Mouse (Mus musculus) forebrain, embryonic 14.5 days (tissue): ENCODE results near the gene Tyw5. TPM values are rescaled to one million over a fixed set of nuclear protein-coding genes. Genes with fewer than 3 reads are reported as not detected.

Experiments
- ATAC-seq: fragments of 200-750 bp; cut with Nextera tagmentation; 2 replicates; pipeline ENCODE4 v1.8.0; 2017; ENCODE audit warnings: mild to moderate bottlenecking, moderate library complexity
- DNase-seq: peaks from one replicate; pipeline ENCODE4 v3.0.0-alpha.2; 2015; ENCODE audit warnings: low spot score
- H3K27ac ChIP-seq: fragments of 300-500 bp; sonication (generic); 2 replicates; pipeline ENCODE4 v1.5.1; 2014; ENCODE audit warnings: low read depth, mild to moderate bottlenecking, control low read depth, low read length, moderate library complexity
- H3K27me3 ChIP-seq: fragments of 300-500 bp; sonication (generic); replicated peaks from 2 replicates; pipeline ENCODE4 v1.6.1; 2014; ENCODE audit warnings: low read length, control low read depth, mixed read lengths; ENCODE audit not compliant: control insufficient read depth, insufficient read depth
- H3K36me3 ChIP-seq: fragments of 300-500 bp; sonication (generic); 2 replicates; pipeline ENCODE4 v1.6.1; 2014; ENCODE audit warnings: low read length, control low read depth; ENCODE audit not compliant: control insufficient read depth, insufficient read depth
- H3K4me1 ChIP-seq: fragments of 300-500 bp; sonication (generic); 2 replicates; pipeline ENCODE4 v1.6.1; 2014; ENCODE audit warnings: antibody characterized with exemption, low read length, control low read depth; ENCODE audit not compliant: control insufficient read depth, insufficient read depth
- H3K4me2 ChIP-seq: fragments of 300-500 bp; sonication (generic); 2 replicates; pipeline ENCODE4 v1.6.1; 2014; ENCODE audit warnings: mild to moderate bottlenecking, control low read depth, low read length
- H3K4me3 ChIP-seq: fragments of 300-500 bp; sonication (generic); 2 replicates; pipeline ENCODE4 v1.5.1; 2014; ENCODE audit warnings: low read depth, low read length, control low read depth
- H3K9ac ChIP-seq: fragments of 300-500 bp; sonication (generic); 2 replicates; pipeline ENCODE4 v1.6.1; 2014; ENCODE audit warnings: mild to moderate bottlenecking, low read length, control low read depth, moderate library complexity
- H3K9me3 ChIP-seq: fragments of 300-500 bp; sonication (generic); replicated peaks from 2 replicates; pipeline ENCODE4 v1.6.1; 2016; ENCODE audit warnings: low read length, control low read depth, mixed read lengths; ENCODE audit not compliant: control insufficient read depth
- WGBS: fragments of 180-500 bp; shearing (Covaris S2); extraction: QIAGEN DNeasy Blood & Tissue Kit; methylation state at CpG from one replicate; pipeline ENCODE4 v1.1.7; 2014; 5-methylcytosine and 5-hydroxymethylcytosine counted together
- polyA plus RNA-seq: library from polyadenylated mRNA; unstranded; fragments of >200 nt; fragmentation: Nextera tagmentation; extraction: Ambion mirVana; gene quantifications from 2 replicates; pipeline ENCODE4 v1.2.1, GENCODE M21; 2014

The Tyw5 gene
- polyA plus RNA-seq, 1 experiment from 2014 or later, result 19.8 TPM

DNA sequence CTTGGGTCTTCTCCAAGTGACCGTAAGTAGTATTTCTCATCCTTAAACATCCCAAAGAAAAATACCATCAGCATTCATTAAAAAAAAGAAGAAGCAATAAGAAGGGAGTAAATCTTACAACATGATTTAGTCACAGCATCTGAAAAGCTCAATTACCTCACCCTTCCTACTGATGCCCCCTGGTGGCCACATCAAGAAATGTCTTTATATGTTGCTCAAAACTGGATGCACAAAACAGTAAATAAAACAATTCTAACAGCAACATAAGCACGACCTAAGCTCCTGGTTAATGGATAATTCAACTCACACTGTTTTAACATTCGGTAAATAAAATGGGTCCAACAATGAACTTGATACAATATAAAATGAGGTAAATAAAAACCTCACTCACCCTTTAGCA lies 12.8 kb downstream of the Tyw5 start:
- ATAC-seq, result peak; percentile 40; the same call in 1 of the 2 replicates
- 63% methylated on average over 3 of the region's 3 CpGs for WGBS

DNA sequence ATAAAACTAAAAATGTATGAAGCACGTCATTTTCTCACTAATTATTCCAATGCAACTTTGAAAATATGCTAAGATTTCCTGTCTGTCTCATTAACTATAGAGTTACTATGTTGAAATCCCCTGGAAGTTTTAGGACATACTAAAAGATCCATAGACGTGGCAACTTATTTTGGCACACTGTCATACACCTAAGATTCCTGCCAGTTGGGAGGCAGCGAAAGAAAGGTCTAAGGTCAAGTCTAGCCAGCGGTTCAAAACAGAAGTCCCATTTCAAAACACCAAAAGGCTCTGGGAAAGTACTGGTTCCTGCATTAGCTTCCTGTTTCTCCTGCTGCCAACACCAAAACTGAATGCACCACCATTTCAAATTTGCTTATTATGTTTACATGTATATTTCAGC lies 14.5 kb downstream of the Tyw5 start:
- no peak overlapping the region for H3K9ac ChIP-seq
- no peak overlapping the region for H3K27ac ChIP-seq
- no peaks in the 10 kb centered on the region for H3K27me3 ChIP-seq
- DNase-seq (no peak), ATAC-seq (no peak)
- WGBS, result 88% methylated on average over 4 of the region's 4 CpGs
- H3K36me3 ChIP-seq, result peaks cover 38% of the 10 kb centered on the region
- H3K9me3 ChIP-seq, result no peaks in the 10 kb centered on the region
- H3K4me1 ChIP-seq, result peaks cover 7% of the 10 kb centered on the region
- no peak overlapping the region for H3K4me2 ChIP-seq
- no peak overlapping the region for H3K4me3 ChIP-seq

More for the DNA sequence above, 12.8 kb downstream of the Tyw5 start:
- Histone ChIP-seq H3K27ac (no peak overlapping the region), H3K36me3 (peaks cover 36% of the 10 kb centered on the region), H3K4me3 (no peak overlapping the region), H3K27me3 (no peaks in the 10 kb centered on the region), H3K4me2 (no peak overlapping the region), H3K9me3 (no peaks in the 10 kb centered on the region), H3K9ac (no peak overlapping the region), H3K4me1 (0 out of 2 replicates have a peak, but pooled peaks cover under 1% of the 10 kb centered on the region)
- peak; percentile 73 for DNase-seq

DNA sequence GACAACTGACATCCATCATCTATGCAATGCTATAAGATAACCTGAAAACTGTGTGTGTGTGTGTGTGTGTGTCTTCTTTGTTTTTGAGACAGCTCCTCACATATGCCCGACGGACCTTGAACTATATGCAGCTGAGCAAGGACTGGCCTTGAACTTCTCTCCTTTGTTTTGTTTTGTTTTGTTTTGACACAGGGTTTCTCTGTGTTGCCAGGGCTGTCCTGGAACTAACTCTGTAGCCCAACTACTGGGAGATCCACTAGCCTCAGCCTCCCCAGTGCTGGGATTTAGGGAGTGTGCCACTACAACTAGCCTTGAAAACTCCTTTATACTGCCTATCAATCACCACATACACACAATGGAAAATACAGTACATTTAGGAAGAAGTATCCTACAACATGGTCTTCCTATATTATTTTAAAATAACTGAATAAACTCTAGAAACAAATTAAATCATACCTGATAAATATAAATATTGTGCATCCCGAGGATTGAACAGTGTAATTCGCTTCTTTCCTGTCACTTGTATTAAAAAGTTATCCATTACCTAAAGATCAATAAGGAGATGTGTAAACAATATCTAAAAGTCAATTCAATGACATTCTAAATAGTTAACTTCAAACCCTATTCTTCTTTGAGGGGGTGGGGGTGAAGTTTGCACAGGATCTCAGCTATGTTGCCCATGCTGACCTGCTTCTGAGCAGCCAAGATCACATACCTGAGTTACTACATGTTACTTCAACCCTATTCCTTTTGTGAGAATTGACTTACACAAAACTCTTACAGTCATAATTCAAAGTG lies 15.7 kb downstream of the Tyw5 start:
- Histone ChIP-seq H3K9me3 (no peaks in the 10 kb centered on the region), H3K4me2 (no peak overlapping the region), H3K27me3 (no peaks in the 10 kb centered on the region), H3K27ac (no peak overlapping the region), H3K36me3 (peaks cover 29% of the 10 kb centered on the region), H3K4me3 (no peak overlapping the region), H3K4me1 (peaks cover 9% of the 10 kb centered on the region), H3K9ac (no peak overlapping the region)
- no peak for DNase-seq
- 90% methylated on average over 4 of the region's 4 CpGs for WGBS
- no peak for ATAC-seq

DNA sequence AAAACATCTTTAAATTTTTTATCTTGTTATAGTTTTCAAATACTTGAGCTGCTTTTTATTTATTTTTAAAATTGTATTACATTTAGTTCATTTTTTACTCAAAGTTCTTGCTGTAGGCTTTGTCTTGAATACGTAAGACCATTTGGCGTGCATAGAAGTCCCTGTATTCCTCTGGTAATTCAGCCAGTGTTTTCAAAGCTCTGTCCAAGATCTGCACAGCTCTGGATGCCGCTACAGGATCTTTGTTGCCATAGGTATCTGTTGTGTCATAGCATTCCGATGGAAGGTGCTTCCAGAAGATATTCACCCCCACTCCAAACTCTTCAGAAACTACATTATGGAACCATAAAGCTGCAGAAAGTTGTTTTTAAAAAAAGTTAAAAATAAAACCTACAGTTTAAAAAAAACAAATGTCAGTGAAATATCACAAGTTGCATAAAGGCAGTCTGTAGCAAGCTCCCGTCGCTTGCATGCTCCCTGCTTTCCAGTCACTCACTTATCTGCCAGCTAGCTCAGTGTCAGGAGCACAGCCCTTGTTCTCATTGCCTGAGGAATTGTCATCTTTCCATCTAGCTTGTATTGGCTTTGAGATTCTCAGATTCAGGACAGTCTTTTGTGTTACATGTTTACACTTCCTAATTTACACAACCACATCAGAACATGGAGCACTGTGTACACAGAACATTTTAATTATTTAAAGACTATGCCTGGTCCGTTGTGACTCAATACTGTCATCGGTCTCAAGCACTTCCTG lies 18.3 kb downstream of the Tyw5 start:
- H3K36me3 ChIP-seq, result peaks cover 17% of the 10 kb centered on the region; the same call in 1 of the 2 replicates
- H3K9me3 ChIP-seq, result no peaks in the 10 kb centered on the region
- ATAC-seq (peak; percentile 70; the same call in 1 of the 2 replicates), DNase-seq (peak; percentile 15)
- H3K27ac ChIP-seq, result peak overlapping the region; percentile 31
- H3K9ac ChIP-seq, result no peak overlapping the region
- H3K4me2 ChIP-seq, result no peak overlapping the region
- H3K4me1 ChIP-seq, result peaks cover 9% of the 10 kb centered on the region
- 76% methylated on average over 8 of the region's 8 CpGs for WGBS
- H3K4me3 ChIP-seq, result no peak overlapping the region
- H3K27me3 ChIP-seq, result no peaks in the 10 kb centered on the region

DNA sequence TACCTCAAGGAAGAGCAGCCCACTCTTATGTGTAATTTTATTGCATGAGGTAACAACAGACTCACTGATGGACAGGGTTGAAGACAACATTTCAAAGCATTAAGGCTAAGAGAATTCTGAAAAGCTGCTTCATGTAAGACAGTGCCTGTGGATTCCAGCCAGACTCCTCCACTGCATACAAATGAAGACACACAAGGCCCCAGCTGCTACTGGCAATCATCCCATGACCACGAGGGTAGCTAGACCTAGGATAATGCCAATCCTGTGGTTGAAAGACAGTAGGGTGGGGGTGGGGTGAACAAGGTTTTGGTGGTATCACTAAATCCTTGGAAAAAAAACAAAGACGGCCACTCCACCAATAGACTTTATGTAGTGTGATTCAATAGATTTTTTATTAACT lies 19.0 kb downstream of the Tyw5 start:
- 20% methylated on average over 2 of the region's 2 CpGs for WGBS
- peak; percentile 95 for DNase-seq
- Histone ChIP-seq H3K4me1 (peaks cover 9% of the 10 kb centered on the region), H3K9ac (no peak overlapping the region), H3K9me3 (no peaks in the 10 kb centered on the region), H3K4me2 (no peak overlapping the region), H3K4me3 (no peak overlapping the region), H3K27me3 (no peaks in the 10 kb centered on the region), H3K27ac (no peak overlapping the region; the same call in 1 of the 2 replicates), H3K36me3 (peaks cover 14% of the 10 kb centered on the region; the same call in 1 of the 2 replicates)
- peak; percentile 96 for ATAC-seq

DNA sequence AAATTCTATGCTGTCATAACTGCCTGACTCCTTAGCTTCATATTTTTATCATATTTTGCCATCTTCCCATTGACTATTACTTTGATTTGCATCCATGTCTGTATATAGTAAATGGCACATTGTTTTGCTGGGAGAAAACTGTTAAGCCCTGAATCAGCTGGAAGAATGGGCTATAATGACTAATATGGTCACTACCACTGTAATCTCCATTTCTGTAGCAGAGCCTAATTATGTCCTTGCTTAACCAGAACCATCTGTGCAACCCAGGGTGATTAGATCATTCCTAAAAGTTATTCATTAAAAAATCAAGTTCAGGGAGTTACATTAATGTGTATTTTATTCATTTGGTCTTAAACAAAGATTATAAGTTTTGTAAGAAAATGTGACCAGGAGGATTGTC lies 20.4 kb downstream of the Tyw5 start:
- ATAC-seq (no peak), DNase-seq (peak; percentile 21)
- H3K27ac ChIP-seq, result no peak overlapping the region
- H3K27me3 ChIP-seq, result no peaks in the 10 kb centered on the region
- peaks cover 9% of the 10 kb centered on the region for H3K4me1 ChIP-seq
- no peaks in the 10 kb centered on the region for H3K9me3 ChIP-seq
- no peak overlapping the region for H3K4me2 ChIP-seq
- no peak overlapping the region for H3K9ac ChIP-seq
- peaks cover 10% of the 10 kb centered on the region; the same call in 1 of the 2 replicates for H3K36me3 ChIP-seq
- no peak overlapping the region for H3K4me3 ChIP-seq

DNA sequence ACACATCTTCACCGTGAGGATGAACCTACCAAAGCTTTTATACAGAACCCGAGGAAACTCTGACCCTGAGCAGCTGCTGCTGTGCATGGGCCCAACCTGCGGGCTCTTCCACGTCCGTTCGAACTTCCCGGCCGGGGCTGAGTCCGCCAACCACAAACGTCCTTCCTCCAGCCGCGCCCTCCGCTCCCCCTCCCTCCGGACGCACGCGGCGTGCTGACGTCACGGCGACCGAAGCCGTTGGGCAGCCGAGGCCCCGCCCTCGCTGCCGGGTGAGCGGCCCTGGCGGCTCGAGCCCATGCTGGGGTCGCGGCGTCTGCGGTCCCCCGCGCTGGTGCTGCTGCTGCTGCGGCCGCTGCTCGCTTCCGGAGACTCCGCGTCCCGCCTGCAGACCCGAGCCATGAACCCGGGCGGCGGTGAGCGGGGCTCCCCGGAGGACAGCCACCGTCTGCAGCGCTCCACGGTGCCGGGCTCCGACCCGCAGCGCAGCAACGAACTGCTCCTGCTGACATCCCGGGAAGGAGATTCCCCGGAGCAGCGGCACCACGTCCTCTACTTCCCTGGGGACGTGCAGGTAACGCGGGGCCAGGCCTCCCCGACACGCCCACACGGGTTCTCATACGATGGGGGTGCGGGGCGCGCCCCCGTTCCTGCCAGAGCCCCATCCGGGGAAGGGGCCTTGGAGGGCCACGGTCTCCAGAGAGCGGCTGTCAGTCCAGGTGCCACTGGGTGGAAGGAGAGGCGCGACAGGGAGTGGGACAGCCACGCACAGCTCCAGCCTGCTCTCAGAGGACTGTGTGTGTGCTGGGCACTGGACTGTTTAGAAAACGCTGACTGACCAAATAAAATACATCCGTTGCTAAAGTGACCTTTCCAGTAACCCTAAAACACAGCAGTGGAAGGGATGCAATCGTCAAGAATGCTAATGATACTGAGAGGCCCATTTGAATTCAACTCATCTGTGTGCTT lies 29.2 kb downstream of the Tyw5 start, which contains the start of gene 1700066M21Rik:
1700066M21Rik (plus strand) TSS at position 245 of the 966 bp plus-strand sequence.
- H3K36me3 ChIP-seq, result no peaks in the 10 kb centered on the region
- peak; percentile 97 for ATAC-seq
- H3K27me3 ChIP-seq, result no peaks in the 10 kb centered on the region
- H3K9ac ChIP-seq, result peak within 1 kb of the TSS; percentile 96
- no peaks in the 10 kb centered on the region for H3K9me3 ChIP-seq
- peak within 1 kb of the TSS; percentile 80 for H3K27ac ChIP-seq
- peak; percentile 95 for DNase-seq
- WGBS, result under 1% methylated on average over 81 of the region's 81 CpGs
- peaks cover 9% of the 10 kb centered on the region for H3K4me1 ChIP-seq
- peak within 1 kb of the TSS; percentile 89 for H3K4me3 ChIP-seq
- H3K4me2 ChIP-seq, result peak within 1 kb of the TSS; percentile 87

DNA sequence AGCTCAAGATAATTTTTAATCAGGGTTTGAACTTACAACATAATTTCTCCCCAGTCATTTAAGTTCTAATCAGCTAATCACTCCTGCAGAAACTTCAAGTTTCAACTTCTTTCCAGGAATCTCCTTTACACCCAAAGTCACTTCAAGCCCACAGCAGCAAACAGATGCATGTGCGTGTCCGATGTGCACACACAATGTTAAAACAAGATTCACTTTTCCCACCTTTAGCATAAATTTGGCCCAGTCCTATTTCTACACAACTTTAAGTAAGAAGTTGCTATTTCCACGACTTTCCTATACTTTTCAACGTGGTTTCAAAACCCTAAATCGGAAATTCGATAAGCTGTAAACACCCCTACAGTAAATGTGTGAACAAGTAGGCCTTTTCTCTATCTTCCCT lies 30.1 kb downstream of the Tyw5 start:
- H3K9ac ChIP-seq, result no peak overlapping the region; the same call in 1 of the 2 replicates
- no peak for ATAC-seq
- no peaks in the 10 kb centered on the region for H3K27me3 ChIP-seq
- DNase-seq, result no peak
- no peak overlapping the region for H3K27ac ChIP-seq
- H3K4me1 ChIP-seq, result peaks cover 9% of the 10 kb centered on the region
- peak overlapping the region; percentile 89 for H3K4me3 ChIP-seq
- no peaks in the 10 kb centered on the region for H3K36me3 ChIP-seq
- H3K4me2 ChIP-seq, result peak overlapping the region; percentile 87
- WGBS, result 65% methylated on average over 6 of the region's 6 CpGs
- H3K9me3 ChIP-seq, result no peaks in the 10 kb centered on the region
